Mouse (Mus musculus): ENCODE measurements at regions not wholly inside any gene's neighbourhood (a gene's known extent, or its start where the extent isn't known, plus 50 kb on each side); places are given as distances from the start of the nearest gene placed in this dataset.

DNA sequence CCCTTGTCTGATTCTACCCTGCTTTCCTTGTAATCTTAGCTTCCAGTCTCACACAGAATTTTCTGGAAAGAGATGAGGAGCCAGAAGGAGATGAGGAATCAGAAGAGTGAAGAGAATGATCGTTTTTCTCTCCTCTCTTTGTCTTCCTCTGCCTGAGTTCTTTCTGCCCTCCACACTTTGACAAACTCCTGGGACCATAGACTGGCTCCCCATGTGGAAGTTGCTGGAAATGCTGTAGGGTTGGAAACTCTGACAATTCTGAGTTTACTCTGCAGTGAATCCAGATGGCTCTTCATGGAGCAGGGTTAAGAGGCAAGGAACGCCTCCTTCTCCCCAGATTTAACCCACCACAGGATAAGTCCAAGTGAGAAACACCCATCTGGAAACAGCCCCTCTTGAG is 408.7 kb downstream of the Tns1 start:
- Histone ChIP-seq H3K27me3 (ENCODE audit: control insufficient read depth, insufficient read depth, low read length) (no peaks in the 10 kb centered on the region), H3K4me3 (ENCODE audit: low read depth, low read length) (no peak overlapping the region), H3K4me1 (replicated peaks; ENCODE audit: control insufficient read depth, insufficient read depth, low read length) (no peaks in the 10 kb centered on the region), H3K4me2 (ENCODE audit: low read depth, low read length, severe bottlenecking) (no peak overlapping the region), H3K9me3 (ENCODE audit: control insufficient read depth, low read length) (no peaks in the 10 kb centered on the region), H3K36me3 (ENCODE audit: control insufficient read depth, insufficient read depth, low read length) (no peaks in the 10 kb centered on the region), H3K9ac (ENCODE audit: low read length) (no peak overlapping the region), H3K27ac (ENCODE audit: low read depth, low read length) (no peak overlapping the region)
- 81% methylated on average over 2 of the region's 2 CpGs for WGBS
- DNase-seq (ENCODE audit: low spot score) (no peak), ATAC-seq (replicated peaks; ENCODE audit: low FRiP score) (no peak)

DNA sequence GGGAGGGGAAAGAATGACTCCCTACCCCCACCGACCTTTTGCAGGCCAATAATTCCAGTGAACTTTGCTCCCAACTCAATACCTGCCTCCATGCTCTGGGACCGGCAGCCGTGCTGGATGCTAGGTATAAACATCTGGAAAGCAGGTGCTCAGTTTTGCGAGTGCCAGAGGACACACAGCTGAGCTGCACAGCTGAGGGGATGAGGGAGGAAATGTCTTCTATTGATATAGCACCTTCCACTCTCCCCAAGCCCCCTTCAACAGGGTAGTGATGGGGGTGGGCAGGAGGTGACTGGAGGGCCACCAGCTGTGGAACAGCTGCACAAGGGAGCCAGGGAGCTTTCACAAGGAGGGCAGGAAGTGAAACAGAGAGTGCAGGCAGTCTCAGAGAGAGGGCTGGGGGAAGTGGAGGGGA is 421.8 kb downstream of the Tns1 start:
- DNase-seq (ENCODE audit: low spot score) (no peak), ATAC-seq (replicated peaks; ENCODE audit: low FRiP score) (no peak)
- Histone ChIP-seq H3K4me2 (ENCODE audit: low read depth, low read length, severe bottlenecking) (no peak overlapping the region), H3K9me3 (ENCODE audit: control insufficient read depth, low read length) (no peaks in the 10 kb centered on the region), H3K9ac (ENCODE audit: low read length) (no peak overlapping the region), H3K36me3 (ENCODE audit: control insufficient read depth, insufficient read depth, low read length) (no peaks in the 10 kb centered on the region), H3K4me3 (ENCODE audit: low read depth, low read length) (no peak overlapping the region), H3K4me1 (replicated peaks; ENCODE audit: control insufficient read depth, insufficient read depth, low read length) (no peaks in the 10 kb centered on the region), H3K27ac (ENCODE audit: low read depth, low read length) (no peak overlapping the region), H3K27me3 (ENCODE audit: control insufficient read depth, insufficient read depth, low read length) (no peaks in the 10 kb centered on the region)
- WGBS: 62% methylated on average over 4 of the region's 4 CpGs

DNA sequence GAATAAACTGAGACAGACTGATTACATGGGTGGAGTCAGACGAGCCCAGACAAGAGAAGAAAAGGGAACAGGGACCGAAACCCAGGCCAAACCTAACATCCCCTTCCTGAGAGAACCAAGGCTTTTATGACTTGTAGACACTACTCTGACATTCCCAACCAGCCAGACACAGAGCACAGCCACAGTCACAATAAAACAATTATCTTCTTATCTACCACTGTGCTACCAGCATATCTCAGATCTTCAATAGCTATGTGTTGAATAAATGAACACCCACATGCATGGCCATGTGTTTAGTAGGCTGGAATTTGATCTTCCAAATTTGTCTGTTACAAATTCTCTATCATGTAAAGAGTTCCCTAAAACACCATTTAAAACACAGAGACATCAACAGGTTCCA is 430.7 kb downstream of the Tns1 start:
- no peak overlapping the region for H3K27ac ChIP-seq (ENCODE audit: low read depth, low read length)
- WGBS: 75% methylated on average over 2 of the region's 2 CpGs
- no peaks in the 10 kb centered on the region for H3K4me1 ChIP-seq (replicated peaks; ENCODE audit: control insufficient read depth, insufficient read depth, low read length)
- H3K27me3 ChIP-seq (ENCODE audit: control insufficient read depth, insufficient read depth, low read length): no peaks in the 10 kb centered on the region
- H3K36me3 ChIP-seq (ENCODE audit: control insufficient read depth, insufficient read depth, low read length): no peaks in the 10 kb centered on the region
- ATAC-seq (replicated peaks; ENCODE audit: low FRiP score) (no peak), DNase-seq (ENCODE audit: low spot score) (no peak)
- no peak overlapping the region for H3K4me2 ChIP-seq (ENCODE audit: low read depth, low read length, severe bottlenecking)
- no peak overlapping the region for H3K9ac ChIP-seq (ENCODE audit: low read length)
- no peaks in the 10 kb centered on the region for H3K9me3 ChIP-seq (ENCODE audit: control insufficient read depth, low read length)
- no peak overlapping the region for H3K4me3 ChIP-seq (ENCODE audit: low read depth, low read length)

DNA sequence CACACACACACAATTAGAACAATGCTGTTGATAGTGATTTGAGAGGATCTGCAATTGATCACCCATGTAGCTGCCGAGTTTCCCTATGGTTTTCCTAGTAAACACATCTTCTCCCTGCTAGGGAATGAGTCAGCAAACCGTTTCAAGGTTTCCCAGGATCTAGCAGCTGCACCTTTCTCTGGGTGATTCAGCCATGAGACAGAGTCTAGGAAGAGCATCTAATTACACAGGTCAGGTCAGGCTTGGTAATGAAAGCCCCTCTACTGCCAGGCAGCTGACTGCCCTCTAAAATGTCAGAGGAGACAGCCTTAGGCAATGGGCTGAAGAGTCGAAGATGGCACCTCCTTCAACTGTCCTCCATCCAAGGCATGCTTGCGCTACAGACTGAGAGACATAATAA is 438.5 kb downstream of the Tns1 start:
- ATAC-seq (replicated peaks; ENCODE audit: low FRiP score) (no peak), DNase-seq (ENCODE audit: low spot score) (no peak)
- H3K9me3 ChIP-seq (ENCODE audit: control insufficient read depth, low read length): no peaks in the 10 kb centered on the region
- no peak overlapping the region for H3K4me2 ChIP-seq (ENCODE audit: low read depth, low read length, severe bottlenecking)
- no peaks in the 10 kb centered on the region for H3K27me3 ChIP-seq (ENCODE audit: control insufficient read depth, insufficient read depth, low read length)
- H3K4me1 ChIP-seq (replicated peaks; ENCODE audit: control insufficient read depth, insufficient read depth, low read length): no peaks in the 10 kb centered on the region
- 73% methylated on average over 4 of the region's 4 CpGs for WGBS
- H3K36me3 ChIP-seq (ENCODE audit: control insufficient read depth, insufficient read depth, low read length): no peaks in the 10 kb centered on the region
- H3K4me3 ChIP-seq (ENCODE audit: low read depth, low read length): no peak overlapping the region
- no peak overlapping the region for H3K9ac ChIP-seq (ENCODE audit: low read length)
- no peak overlapping the region for H3K27ac ChIP-seq (ENCODE audit: low read depth, low read length)

DNA sequence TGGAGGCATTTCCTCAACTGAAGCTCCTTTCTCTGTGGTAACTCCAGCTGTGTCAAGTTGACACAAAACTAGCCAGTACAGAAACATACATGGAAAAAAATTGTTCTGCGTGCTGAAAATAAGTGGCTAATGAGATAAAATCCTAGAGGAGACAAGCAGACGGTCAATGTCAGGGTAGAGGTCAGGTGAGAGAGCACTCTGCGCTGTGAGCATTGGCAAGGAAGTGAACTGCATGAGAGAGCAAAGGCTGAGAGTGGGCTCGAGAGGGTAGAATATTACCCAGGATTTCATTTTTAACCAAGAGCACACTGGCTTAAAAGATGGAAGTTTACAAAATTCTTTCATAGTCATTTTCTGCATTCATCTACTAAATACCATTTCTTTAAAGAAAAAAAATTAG is 439.2 kb downstream of the Tns1 start:
- WGBS: 90% methylated on average over 4 of the region's 4 CpGs
- DNase-seq (ENCODE audit: low spot score) (no peak), ATAC-seq (replicated peaks; ENCODE audit: low FRiP score) (no peak)
- Histone ChIP-seq H3K27me3 (ENCODE audit: control insufficient read depth, insufficient read depth, low read length) (no peaks in the 10 kb centered on the region), H3K36me3 (ENCODE audit: control insufficient read depth, insufficient read depth, low read length) (no peaks in the 10 kb centered on the region), H3K9ac (ENCODE audit: low read length) (no peak overlapping the region), H3K4me1 (replicated peaks; ENCODE audit: control insufficient read depth, insufficient read depth, low read length) (no peaks in the 10 kb centered on the region), H3K4me2 (ENCODE audit: low read depth, low read length, severe bottlenecking) (no peak overlapping the region), H3K9me3 (ENCODE audit: control insufficient read depth, low read length) (no peaks in the 10 kb centered on the region), H3K4me3 (ENCODE audit: low read depth, low read length) (no peak overlapping the region), H3K27ac (ENCODE audit: low read depth, low read length) (no peak overlapping the region)

DNA sequence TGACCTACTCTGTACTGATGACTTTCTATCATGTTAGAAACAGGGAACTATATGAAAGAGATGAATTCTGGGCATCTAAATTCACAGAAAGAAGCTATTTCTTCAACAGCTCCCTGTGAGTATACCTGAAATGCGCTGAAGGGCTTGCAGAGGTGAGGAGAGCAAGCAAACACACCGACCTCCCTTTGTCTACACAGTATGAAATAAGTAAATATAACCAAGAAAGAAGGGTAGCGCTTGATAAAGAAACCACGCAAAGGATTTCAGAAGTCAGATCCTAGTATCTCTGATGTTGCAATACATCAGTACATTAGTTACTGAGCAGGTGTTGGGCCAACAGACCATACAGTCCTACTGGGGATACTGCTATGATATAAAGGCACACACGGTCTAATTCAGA is 440.1 kb downstream of the Tns1 start:
- H3K4me1 ChIP-seq (replicated peaks; ENCODE audit: control insufficient read depth, insufficient read depth, low read length): no peaks in the 10 kb centered on the region
- no peak overlapping the region for H3K9ac ChIP-seq (ENCODE audit: low read length)
- no peak overlapping the region for H3K27ac ChIP-seq (ENCODE audit: low read depth, low read length)
- H3K4me3 ChIP-seq (ENCODE audit: low read depth, low read length): no peak overlapping the region
- 87% methylated on average over 5 of the region's 5 CpGs for WGBS
- no peak overlapping the region for H3K4me2 ChIP-seq (ENCODE audit: low read depth, low read length, severe bottlenecking)
- DNase-seq (ENCODE audit: low spot score) (no peak), ATAC-seq (replicated peaks; ENCODE audit: low FRiP score) (no peak)
- H3K27me3 ChIP-seq (ENCODE audit: control insufficient read depth, insufficient read depth, low read length): no peaks in the 10 kb centered on the region
- no peaks in the 10 kb centered on the region for H3K36me3 ChIP-seq (ENCODE audit: control insufficient read depth, insufficient read depth, low read length)
- no peaks in the 10 kb centered on the region for H3K9me3 ChIP-seq (ENCODE audit: control insufficient read depth, low read length)

DNA sequence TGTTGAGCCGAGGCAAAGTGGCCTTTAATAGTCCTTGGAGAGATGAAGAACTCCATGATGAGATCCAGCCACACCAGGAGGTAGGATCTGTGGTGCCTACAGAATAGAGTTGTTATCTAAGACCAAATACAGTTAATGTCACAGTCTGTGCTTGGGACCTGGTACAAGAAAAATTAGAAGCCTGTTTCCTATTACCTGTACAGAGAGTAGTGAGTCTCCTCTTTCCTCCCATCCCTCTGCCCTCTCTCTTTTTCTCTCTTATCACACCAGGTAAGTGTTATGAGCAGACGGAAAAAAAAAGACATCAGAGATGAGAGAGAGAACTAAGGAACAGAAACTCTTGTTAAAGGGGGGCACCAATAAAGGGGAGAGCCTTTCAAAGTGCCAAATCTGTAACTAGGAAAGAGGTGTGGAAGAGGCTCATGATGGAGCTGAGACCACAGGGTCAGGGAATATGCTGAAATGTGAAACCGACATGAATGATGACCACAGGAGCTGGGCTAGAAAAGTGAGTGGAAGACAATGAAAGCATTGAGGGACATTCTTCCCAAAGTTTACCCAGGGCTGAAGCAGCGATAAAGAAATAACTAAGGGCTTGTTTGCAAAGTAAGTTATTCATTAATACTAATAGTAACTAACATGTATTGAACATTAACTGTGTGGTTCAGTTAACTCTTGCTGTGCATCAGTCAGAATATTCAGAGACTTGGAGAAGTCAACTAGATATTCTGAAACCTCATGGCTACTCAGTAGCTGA is 440.9 kb downstream of the Tns1 start:
- Histone ChIP-seq H3K27me3 (ENCODE audit: control insufficient read depth, insufficient read depth, low read length) (no peaks in the 10 kb centered on the region), H3K4me1 (replicated peaks; ENCODE audit: control insufficient read depth, insufficient read depth, low read length) (no peaks in the 10 kb centered on the region), H3K9ac (ENCODE audit: low read length) (no peak overlapping the region), H3K27ac (ENCODE audit: low read depth, low read length) (no peak overlapping the region), H3K9me3 (ENCODE audit: control insufficient read depth, low read length) (no peaks in the 10 kb centered on the region), H3K36me3 (ENCODE audit: control insufficient read depth, insufficient read depth, low read length) (no peaks in the 10 kb centered on the region), H3K4me2 (ENCODE audit: low read depth, low read length, severe bottlenecking) (no peak overlapping the region), H3K4me3 (ENCODE audit: low read depth, low read length) (no peak overlapping the region)
- WGBS: 79% methylated on average over 4 of the region's 4 CpGs
- DNase-seq (ENCODE audit: low spot score) (no peak), ATAC-seq (replicated peaks; ENCODE audit: low FRiP score) (no peak)

DNA sequence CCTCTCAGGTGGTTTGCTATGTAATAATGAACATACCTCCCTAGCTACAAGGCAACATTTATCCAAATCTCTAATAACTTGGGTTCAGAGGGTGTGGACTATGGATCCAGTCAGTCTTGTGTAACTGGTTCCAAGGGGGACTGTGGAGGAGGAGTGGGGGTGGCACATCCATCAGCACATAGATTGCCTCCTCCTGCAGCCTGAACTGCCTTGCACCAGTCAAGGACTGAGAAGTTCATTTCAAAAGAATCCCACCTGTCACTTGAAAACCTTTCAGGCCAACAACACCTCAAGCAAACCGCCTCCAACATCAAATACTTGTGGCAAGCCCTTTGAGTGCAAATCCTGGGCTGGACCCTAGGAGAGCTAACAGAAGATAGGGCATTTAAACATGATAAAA is 442.6 kb downstream of the Tns1 start:
- Histone ChIP-seq H3K36me3 (ENCODE audit: control insufficient read depth, insufficient read depth, low read length) (no peaks in the 10 kb centered on the region), H3K9ac (ENCODE audit: low read length) (no peak overlapping the region), H3K4me1 (replicated peaks; ENCODE audit: control insufficient read depth, insufficient read depth, low read length) (no peaks in the 10 kb centered on the region), H3K27me3 (ENCODE audit: control insufficient read depth, insufficient read depth, low read length) (no peaks in the 10 kb centered on the region), H3K4me2 (ENCODE audit: low read depth, low read length, severe bottlenecking) (no peak overlapping the region), H3K4me3 (ENCODE audit: low read depth, low read length) (no peak overlapping the region), H3K27ac (ENCODE audit: low read depth, low read length) (no peak overlapping the region), H3K9me3 (ENCODE audit: control insufficient read depth, low read length) (no peaks in the 10 kb centered on the region)
- DNase-seq (ENCODE audit: low spot score) (no peak), ATAC-seq (replicated peaks; ENCODE audit: low FRiP score) (no peak)
- 62% methylated on average over 1 of the region's 1 CpGs for WGBS

DNA sequence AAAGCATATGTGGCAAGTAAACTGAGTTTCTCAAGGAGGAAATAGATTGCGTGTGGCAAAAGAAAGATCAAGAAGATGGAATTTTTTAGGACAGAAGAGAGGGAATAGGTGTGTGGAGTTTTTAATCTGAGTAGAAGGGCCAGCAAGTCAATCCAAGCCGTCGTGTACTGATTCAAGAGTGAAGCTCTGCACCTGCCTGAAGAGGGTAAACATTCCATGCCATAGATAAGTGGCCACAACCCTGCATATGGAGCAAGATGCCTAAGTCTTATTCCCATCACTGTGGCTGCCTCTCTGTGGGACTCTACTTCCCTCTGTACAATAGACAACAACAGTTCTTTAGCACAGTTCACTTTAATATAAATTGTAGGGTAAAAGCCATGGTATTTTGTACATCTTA is 443.4 kb downstream of the Tns1 start:
- no peak overlapping the region for H3K4me2 ChIP-seq (ENCODE audit: low read depth, low read length, severe bottlenecking)
- ATAC-seq (replicated peaks; ENCODE audit: low FRiP score): no peak
- H3K4me3 ChIP-seq (ENCODE audit: low read depth, low read length): no peak overlapping the region
- H3K9ac ChIP-seq (ENCODE audit: low read length): no peak overlapping the region
- WGBS: 85% methylated on average over 3 of the region's 3 CpGs
- no peaks in the 10 kb centered on the region for H3K36me3 ChIP-seq (ENCODE audit: control insufficient read depth, insufficient read depth, low read length)
- no peak overlapping the region for H3K27ac ChIP-seq (ENCODE audit: low read depth, low read length)
- H3K27me3 ChIP-seq (ENCODE audit: control insufficient read depth, insufficient read depth, low read length): no peaks in the 10 kb centered on the region
- no peaks in the 10 kb centered on the region for H3K4me1 ChIP-seq (replicated peaks; ENCODE audit: control insufficient read depth, insufficient read depth, low read length)
- DNase-seq (ENCODE audit: low spot score): no peak
- no peaks in the 10 kb centered on the region for H3K9me3 ChIP-seq (ENCODE audit: control insufficient read depth, low read length)

Measured in forebrain, embryonic 11.5 days (tissue).